Mouse (Mus musculus) gastrocnemius, postnatal 14 days (tissue): ENCODE results near the gene Gm36079. TPM values are rescaled to one million over a fixed set of nuclear protein-coding genes. Genes with fewer than 3 reads are reported as not detected.
"Not testable (repeated sequence)": the region's sequence is repeated elsewhere in the genome, so short reads cannot be mapped to it uniquely, and the experiment has no call there.

Experiments
- DNase-seq: peaks from one replicate; pipeline ENCODE4 v3.0.0; 2021; ENCODE audit warnings: mixed read lengths
- intact Hi-C: fragments of 180-260 bp; cut with DNase I; formaldehyde crosslinking; loops from one replicate; pipeline ENCODE4 v1.15.1; 2025; ENCODE audit warnings: low total_unique reads
- long read RNA-seq, 2 experiments: library from polyadenylated mRNA; stranded (forward); transcript quantifications; one replicate each; pipeline ENCODE4 v2.0.0; 2021
- total RNA-seq, 2 experiments: library from RNA; stranded (reverse); gene quantifications; 2 replicates each; pipeline ENCODE4 v1.2.3; 2021

Gm36079 gene
- not detected for total RNA-seq
- long read RNA-seq, experiment 1: 0 reads
- long read RNA-seq, experiment 2: 0 reads

- DNase-seq, intact Hi-C loops: not testable (repeated sequence)
These were observed at the start of gene Gm36079 for GRCm38 (mm10) chr13:120026911-120027310. TSS of gene Gm36079 (minus strand) at chr13:120027011.

- intact Hi-C loops, DNase-seq: not testable (repeated sequence)
These were observed 44.1 kb upstream of the Gm36079 start for GRCm38 (mm10) chr13:120070878-120071277.

GRCm38 (mm10) chr13:120070012-120070598, 43.3 kb upstream of the Gm36079 start:
- intact Hi-C loops, DNase-seq: not testable (repeated sequence)

- intact Hi-C loops, DNase-seq: not testable (repeated sequence)
These were observed 36.8 kb upstream of the Gm36079 start for GRCm38 (mm10) chr13:120063439-120064089.

GRCm38 (mm10) chr13:120062903-120063302, 36.1 kb upstream of the Gm36079 start:
- DNase-seq, intact Hi-C loops: not testable (repeated sequence)

- intact Hi-C loops, DNase-seq: not testable (repeated sequence)
These were observed 25.3 kb upstream of the Gm36079 start, which contains the start of gene Gm21188 for GRCm38 (mm10) chr13:120052085-120052484. TSS of gene Gm21188 (minus strand) at chr13:120052194.

- intact Hi-C loops, DNase-seq: not testable (repeated sequence)
These were observed 21.8 kb upstream of the Gm36079 start for GRCm38 (mm10) chr13:120048608-120049007.

- DNase-seq, intact Hi-C loops: not testable (repeated sequence)
These were observed 21.4 kb upstream of the Gm36079 start for GRCm38 (mm10) chr13:120048186-120048585.

GRCm38 (mm10) chr13:120046422-120047209, 19.8 kb upstream of the Gm36079 start:
- intact Hi-C loops, DNase-seq: not testable (repeated sequence)

- peak; percentile 22 for DNase-seq
These were observed 14.3 kb upstream of the Gm36079 start for GRCm38 (mm10) chr13:120041145-120041544.

GRCm38 (mm10) chr13:120037881-120038280, 11.1 kb upstream of the Gm36079 start:
- DNase-seq, intact Hi-C loops: not testable (repeated sequence)

More at GRCm38 (mm10) chr13:120041145-120041544, 14.3 kb upstream of the Gm36079 start:
- intact Hi-C loops: not testable (repeated sequence)

- intact Hi-C loops, DNase-seq: not testable (repeated sequence)
These were observed 9.8 kb upstream of the Gm36079 start for GRCm38 (mm10) chr13:120036577-120037115.

GRCm38 (mm10) chr13:120035151-120035550, 8.3 kb upstream of the Gm36079 start:
- intact Hi-C loops, DNase-seq: not testable (repeated sequence)

- intact Hi-C loops, DNase-seq: not testable (repeated sequence)
These were observed 7.8 kb upstream of the Gm36079 start for GRCm38 (mm10) chr13:120034637-120035036.

- peak; percentile 7 for DNase-seq
- intact Hi-C loops: not testable (repeated sequence)
These were observed 6.8 kb upstream of the Gm36079 start for GRCm38 (mm10) chr13:120033516-120034190.

- DNase-seq, intact Hi-C loops: not testable (repeated sequence)
These were observed 4.9 kb upstream of the Gm36079 start for GRCm38 (mm10) chr13:120031676-120032075.

GRCm38 (mm10) chr13:120027368-120027767, 557 bp upstream of the Gm36079 start:
- intact Hi-C loops, DNase-seq: not testable (repeated sequence)

- DNase-seq, intact Hi-C loops: not testable (repeated sequence)
These were observed 438 bp downstream of the Gm36079 start for GRCm38 (mm10) chr13:120026373-120026772.

- DNase-seq, intact Hi-C loops: not testable (repeated sequence)
These were observed 1.2 kb downstream of the Gm36079 start for GRCm38 (mm10) chr13:120025576-120025975.
